Mouse (Mus musculus) lung, embryonic 15.5 days (tissue): Measurements from ENCODE around the gene Exph5. TPM values are rescaled to one million over a fixed set of nuclear protein-coding genes. Genes with fewer than 3 reads are reported as not detected.

Experiments used
- ATAC-seq: fragments of 200-750 bp; cut with Nextera tagmentation; 2 replicates; pipeline ENCODE4 v1.8.0; 2017; ENCODE audit warnings: moderate number of reproducible peaks, borderline replicate concordance; ENCODE audit not compliant: low FRiP score, low TSS enrichment; ENCODE audit errors: extremely low read depth
- H3K27ac ChIP-seq: fragments of 300-500 bp; sonication (generic); 2 replicates; pipeline ENCODE4 v1.5.1; 2015; ENCODE audit warnings: moderate library complexity, mild to moderate bottlenecking, inconsistent platforms
- H3K27me3 ChIP-seq: fragments of 300-500 bp; sonication (generic); 2 replicates; pipeline ENCODE4 v1.6.1; 2015; ENCODE audit warnings: inconsistent platforms
- H3K36me3 ChIP-seq: fragments of 300-500 bp; sonication (generic); 2 replicates; pipeline ENCODE4 v1.6.1; 2015; ENCODE audit warnings: inconsistent platforms
- H3K4me1 ChIP-seq: fragments of 300-500 bp; sonication (generic); 2 replicates; pipeline ENCODE4 v1.6.1; 2015; ENCODE audit warnings: inconsistent platforms
- H3K4me2 ChIP-seq: fragments of 300-500 bp; sonication (generic); 2 replicates; pipeline ENCODE4 v1.6.1; 2015; ENCODE audit warnings: inconsistent platforms, mild to moderate bottlenecking, moderate library complexity
- H3K4me3 ChIP-seq: fragments of 300-500 bp; sonication (generic); 2 replicates; pipeline ENCODE4 v1.5.1; 2015; ENCODE audit warnings: mild to moderate bottlenecking, inconsistent platforms
- H3K9ac ChIP-seq: fragments of 300-500 bp; sonication (generic); 2 replicates; pipeline ENCODE4 v1.6.1; 2015; ENCODE audit warnings: inconsistent platforms
- H3K9me3 ChIP-seq: fragments of 300-500 bp; sonication (generic); 2 replicates; pipeline ENCODE4 v1.6.1; 2016; ENCODE audit warnings: inconsistent platforms
- WGBS: fragments of 180-500 bp; shearing (Covaris S2); methylation state at CpG from one replicate; pipeline ENCODE4 v1.1.7; 2015; 5-methylcytosine and 5-hydroxymethylcytosine counted together
- polyA plus RNA-seq: library from polyadenylated mRNA; unstranded; fragments of >200 nt; fragmentation: Nextera tagmentation; extraction: Ambion mirVana; gene quantifications from 2 replicates; pipeline ENCODE4 v1.2.1, GENCODE M21; 2015

The Exph5 gene
- 5.8 and 7.0 TPM in 2 replicates for polyA plus RNA-seq

DNA sequence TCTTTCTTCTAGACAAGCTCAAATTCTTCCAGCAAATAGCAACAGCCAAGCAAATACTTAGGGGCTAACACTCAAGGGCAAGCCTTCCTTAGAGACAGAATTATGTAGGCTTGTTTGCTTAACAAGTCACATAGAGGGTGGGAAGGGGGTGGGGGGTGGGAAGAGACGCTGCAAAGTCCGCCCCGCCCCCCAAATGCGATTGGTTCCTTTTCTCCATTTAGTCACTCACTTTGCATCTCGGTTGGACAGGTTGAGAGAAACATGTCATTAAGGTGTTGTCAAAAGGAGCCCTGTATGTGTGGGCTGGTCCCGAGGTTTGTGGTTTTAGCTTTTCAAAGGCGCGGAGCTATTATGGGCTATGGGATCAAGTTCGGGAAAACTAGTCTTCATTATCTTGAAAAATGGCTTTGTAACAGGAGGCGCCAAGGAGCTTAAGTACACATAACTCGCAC lies at the start of gene Exph5:
Exph5 (plus strand) TSS at position 402 of the 452 bp plus-strand sequence.
- peak within 1 kb of the TSS; percentile 69 for H3K4me2 ChIP-seq
- peak within 1 kb of the TSS; percentile 77 for H3K27ac ChIP-seq
- peaks cover 14% of the 10 kb centered on the region for H3K4me1 ChIP-seq
- WGBS = under 1% methylated on average over 11 of the region's 11 CpGs
- no peaks in the 10 kb centered on the region for H3K27me3 ChIP-seq
- ATAC-seq = peak; percentile 66; the same call in 1 of the 2 replicates
- H3K4me3 ChIP-seq = peak within 1 kb of the TSS; percentile 44
- peak within 1 kb of the TSS; percentile 46 for H3K9ac ChIP-seq
- H3K9me3 ChIP-seq = no peaks in the 10 kb centered on the region
- no peaks in the 10 kb centered on the region for H3K36me3 ChIP-seq

DNA sequence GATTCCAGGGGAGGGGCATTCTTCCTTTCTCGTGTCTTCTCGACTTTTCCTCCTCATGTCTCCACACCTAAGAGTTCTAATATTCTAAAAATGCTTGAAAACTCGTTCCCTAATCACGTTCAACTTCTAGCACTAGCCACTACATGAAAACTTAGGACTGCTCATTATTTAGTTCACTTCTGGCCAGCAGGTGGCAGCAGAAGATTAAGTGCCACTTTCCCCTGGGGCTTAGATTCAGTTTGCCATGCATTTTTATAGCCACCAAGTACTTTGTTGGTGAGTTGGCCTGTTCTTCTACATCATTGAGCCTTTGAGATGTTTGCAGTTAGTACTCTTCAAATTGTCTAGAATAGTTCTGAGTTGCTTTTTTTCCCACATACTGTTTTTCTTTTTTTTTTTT lies 47.1 kb upstream of the Exph5 start:
- H3K9ac ChIP-seq = no peak overlapping the region
- H3K4me2 ChIP-seq = no peak overlapping the region
- H3K36me3 ChIP-seq = no peaks in the 10 kb centered on the region
- H3K27me3 ChIP-seq = no peaks in the 10 kb centered on the region
- no peak overlapping the region for H3K27ac ChIP-seq
- 3% methylated on average over 4 of the region's 4 CpGs for WGBS
- H3K9me3 ChIP-seq = no peaks in the 10 kb centered on the region
- peaks cover 9% of the 10 kb centered on the region; the same call in 1 of the 2 replicates for H3K4me1 ChIP-seq
- 0 out of 2 replicates have a peak, but pooled peaks have one; percentile 46 for ATAC-seq
- H3K4me3 ChIP-seq = no peak overlapping the region

GRCm38 (mm10) chr9:53256690-53257305 lies 44.7 kb upstream of the Exph5 start:
- Histone ChIP-seq H3K9me3 (no peaks in the 10 kb centered on the region), H3K9ac (no peak overlapping the region)
- no peak for ATAC-seq

GRCm38 (mm10) chr9:53257772-53258171 lies 43.7 kb upstream of the Exph5 start:
- Histone ChIP-seq H3K9me3 (no peaks in the 10 kb centered on the region), H3K4me1 (peaks cover 9% of the 10 kb centered on the region; the same call in 1 of the 2 replicates), H3K27me3 (no peaks in the 10 kb centered on the region), H3K36me3 (no peaks in the 10 kb centered on the region), H3K27ac (no peak overlapping the region), H3K4me3 (no peak overlapping the region), H3K4me2 (no peak overlapping the region), H3K9ac (no peak overlapping the region)
- WGBS = 7% methylated on average over 3 of the region's 3 CpGs
- no peak for ATAC-seq

More at GRCm38 (mm10) chr9:53256690-53257305, 44.7 kb upstream of the Exph5 start:
- H3K4me3 ChIP-seq = no peak overlapping the region
- no peak overlapping the region for H3K4me2 ChIP-seq
- peaks cover 9% of the 10 kb centered on the region; the same call in 1 of the 2 replicates for H3K4me1 ChIP-seq
- no peaks in the 10 kb centered on the region for H3K36me3 ChIP-seq
- WGBS = 79% methylated on average over 4 of the region's 4 CpGs
- no peaks in the 10 kb centered on the region for H3K27me3 ChIP-seq
- no peak overlapping the region for H3K27ac ChIP-seq

- Histone ChIP-seq H3K9ac (no peak overlapping the region), H3K27me3 (no peaks in the 10 kb centered on the region), H3K36me3 (no peaks in the 10 kb centered on the region), H3K4me1 (peaks cover 9% of the 10 kb centered on the region; the same call in 1 of the 2 replicates), H3K4me3 (no peak overlapping the region), H3K27ac (no peak overlapping the region), H3K4me2 (no peak overlapping the region), H3K9me3 (no peaks in the 10 kb centered on the region)
- WGBS = 40% methylated on average over 6 of the region's 6 CpGs
- ATAC-seq = no peak
These were observed 43.3 kb upstream of the Exph5 start for GRCm38 (mm10) chr9:53258199-53258598.

DNA sequence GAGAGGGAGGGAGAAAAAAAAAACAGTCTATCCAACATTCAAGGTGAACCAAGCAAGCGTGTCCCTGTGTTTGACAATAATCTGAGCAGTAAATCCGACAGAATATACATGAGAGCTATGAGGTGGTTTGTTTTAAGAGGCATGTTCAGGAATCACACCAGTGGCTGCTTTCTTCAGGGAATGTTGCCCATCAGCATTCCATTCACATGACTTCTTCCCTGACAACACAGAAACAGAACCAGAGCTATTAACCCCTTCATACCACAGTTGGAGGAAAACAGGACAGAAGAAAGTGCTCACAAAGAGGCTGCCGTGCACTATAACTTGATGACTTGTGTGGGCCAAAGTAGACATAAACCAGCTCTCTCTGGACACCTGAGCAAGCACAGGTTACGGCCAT lies 37.1 kb upstream of the Exph5 start:
- Histone ChIP-seq H3K4me2 (no peak overlapping the region), H3K9me3 (no peaks in the 10 kb centered on the region), H3K27ac (peak overlapping the region; percentile 54), H3K36me3 (no peaks in the 10 kb centered on the region), H3K4me1 (peaks cover 16% of the 10 kb centered on the region), H3K9ac (no peak overlapping the region), H3K4me3 (no peak overlapping the region), H3K27me3 (no peaks in the 10 kb centered on the region)
- 43% methylated on average over 4 of the region's 4 CpGs for WGBS
- ATAC-seq = no peak

- ATAC-seq = no peak
- Histone ChIP-seq H3K4me1 (peaks cover 24% of the 10 kb centered on the region), H3K9me3 (no peaks in the 10 kb centered on the region), H3K27me3 (no peaks in the 10 kb centered on the region), H3K4me3 (no peak overlapping the region), H3K27ac (no peak overlapping the region), H3K9ac (no peak overlapping the region), H3K4me2 (no peak overlapping the region), H3K36me3 (no peaks in the 10 kb centered on the region)
- 77% methylated on average over 2 of the region's 2 CpGs for WGBS
These were observed 35.9 kb upstream of the Exph5 start for GRCm38 (mm10) chr9:53265589-53265988.

DNA sequence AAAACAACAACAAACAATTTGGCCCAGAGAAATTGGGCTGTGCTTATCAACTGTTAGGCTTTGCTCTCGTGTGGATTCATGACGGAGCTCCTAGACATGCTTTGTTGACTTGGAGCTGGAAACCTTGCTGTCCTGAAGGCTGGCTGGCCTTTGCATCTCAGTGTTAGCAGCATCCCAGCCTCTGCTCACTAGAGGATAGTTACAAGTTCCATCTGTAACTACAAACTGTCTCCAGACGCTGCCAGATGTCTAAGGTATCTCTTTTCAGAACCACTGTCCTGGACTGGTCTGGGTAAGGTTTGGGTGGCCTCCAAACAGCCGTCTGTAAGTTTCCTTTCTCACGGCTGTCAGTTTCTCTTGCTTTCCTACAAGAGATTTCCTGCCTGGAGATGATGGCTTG lies 33.4 kb upstream of the Exph5 start:
- ATAC-seq = peak; percentile 82
- H3K4me1 ChIP-seq = peaks cover 35% of the 10 kb centered on the region
- H3K9me3 ChIP-seq = no peaks in the 10 kb centered on the region
- H3K9ac ChIP-seq = no peak overlapping the region
- peak overlapping the region; percentile 84 for H3K27ac ChIP-seq
- no peak overlapping the region; the same call in 1 of the 2 replicates for H3K4me2 ChIP-seq
- no peak overlapping the region for H3K4me3 ChIP-seq
- H3K36me3 ChIP-seq = no peaks in the 10 kb centered on the region
- WGBS = 31% methylated on average over 5 of the region's 5 CpGs
- no peaks in the 10 kb centered on the region for H3K27me3 ChIP-seq

DNA sequence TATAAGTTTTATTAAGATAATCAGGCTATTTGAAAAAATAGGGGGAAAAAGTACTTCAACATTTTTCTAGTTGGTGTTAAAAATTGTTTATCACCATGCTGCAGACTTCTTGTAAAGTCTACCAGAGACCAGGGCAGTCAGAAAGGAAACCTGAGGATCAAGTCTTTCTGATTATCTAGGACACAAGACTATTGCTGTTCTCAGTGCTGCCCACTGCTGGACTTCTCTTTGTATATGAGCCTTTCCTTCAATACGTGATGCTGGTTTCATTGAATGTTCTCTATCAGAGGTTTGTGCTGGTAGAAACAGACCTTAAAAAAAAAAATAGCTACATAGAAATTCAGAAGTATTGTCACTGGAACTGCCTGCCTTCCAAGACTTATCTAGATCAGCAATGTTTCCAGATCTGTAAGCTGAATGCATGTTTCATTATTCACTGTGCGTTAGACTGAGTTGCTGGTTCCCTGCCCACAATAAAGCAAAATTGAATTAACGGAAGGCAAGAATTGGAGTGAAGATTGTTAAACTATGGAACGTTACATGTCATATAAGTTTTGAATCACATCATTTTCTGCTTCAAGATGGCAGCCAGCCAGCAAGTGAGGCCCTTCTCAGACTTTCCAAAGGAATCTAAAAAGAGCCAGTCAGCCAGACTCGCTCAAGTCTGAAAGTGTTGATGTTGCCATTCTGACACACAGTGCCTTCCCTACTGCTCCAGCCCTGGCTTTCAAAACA lies 32.6 kb upstream of the Exph5 start:
- Histone ChIP-seq H3K4me1 (peaks cover 35% of the 10 kb centered on the region), H3K9ac (no peak overlapping the region), H3K4me2 (no peak overlapping the region; the same call in 1 of the 2 replicates), H3K27ac (peak overlapping the region; percentile 84), H3K4me3 (no peak overlapping the region), H3K36me3 (no peaks in the 10 kb centered on the region), H3K27me3 (no peaks in the 10 kb centered on the region), H3K9me3 (no peaks in the 10 kb centered on the region)
- 35% methylated on average over 5 of the region's 5 CpGs for WGBS
- peak; percentile 84 for ATAC-seq

DNA sequence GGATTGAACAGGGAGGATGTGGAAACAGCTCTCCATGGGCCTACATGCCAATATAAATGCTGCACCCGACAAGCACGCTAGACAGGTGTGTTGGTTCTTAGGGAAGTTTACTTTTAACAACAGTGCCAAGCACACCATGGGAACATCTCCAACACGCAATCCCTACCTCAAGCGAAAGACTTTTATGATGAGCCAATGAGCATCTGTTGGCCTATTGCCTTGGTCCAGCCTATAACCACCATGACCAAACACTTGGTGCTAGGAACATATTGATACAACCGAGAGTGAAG lies 32.1 kb upstream of the Exph5 start:
- H3K36me3 ChIP-seq = no peaks in the 10 kb centered on the region
- no peak overlapping the region for H3K4me3 ChIP-seq
- H3K4me1 ChIP-seq = peaks cover 30% of the 10 kb centered on the region
- WGBS = 67% methylated on average over 5 of the region's 5 CpGs
- peak overlapping the region; percentile 84 for H3K27ac ChIP-seq
- peak; percentile 10; the same call in 1 of the 2 replicates for ATAC-seq
- no peak overlapping the region for H3K4me2 ChIP-seq
- H3K27me3 ChIP-seq = no peaks in the 10 kb centered on the region
- H3K9ac ChIP-seq = no peak overlapping the region
- H3K9me3 ChIP-seq = no peaks in the 10 kb centered on the region

- Histone ChIP-seq H3K36me3 (no peaks in the 10 kb centered on the region), H3K27ac (peak overlapping the region; percentile 6; the same call in 1 of the 2 replicates), H3K9ac (no peak overlapping the region), H3K27me3 (no peaks in the 10 kb centered on the region), H3K9me3 (no peaks in the 10 kb centered on the region), H3K4me3 (no peak overlapping the region), H3K4me1 (peaks cover 27% of the 10 kb centered on the region), H3K4me2 (no peak overlapping the region)
- no peak for ATAC-seq
- 56% methylated on average over 5 of the region's 5 CpGs for WGBS
These were observed 30.0 kb upstream of the Exph5 start for GRCm38 (mm10) chr9:53271281-53272022.
